Mouse (Mus musculus): ENCODE results near the gene Ppp1r3f. TPM values are rescaled to one million over a fixed set of nuclear protein-coding genes. Genes with fewer than 3 reads are reported as not detected.

Ppp1r3f gene
- 1.8 and 2.1 TPM in 2 replicates for polyA plus RNA-seq (2014; fragmentation: Nextera tagmentation; extraction: Ambion mirVana)

DNA sequence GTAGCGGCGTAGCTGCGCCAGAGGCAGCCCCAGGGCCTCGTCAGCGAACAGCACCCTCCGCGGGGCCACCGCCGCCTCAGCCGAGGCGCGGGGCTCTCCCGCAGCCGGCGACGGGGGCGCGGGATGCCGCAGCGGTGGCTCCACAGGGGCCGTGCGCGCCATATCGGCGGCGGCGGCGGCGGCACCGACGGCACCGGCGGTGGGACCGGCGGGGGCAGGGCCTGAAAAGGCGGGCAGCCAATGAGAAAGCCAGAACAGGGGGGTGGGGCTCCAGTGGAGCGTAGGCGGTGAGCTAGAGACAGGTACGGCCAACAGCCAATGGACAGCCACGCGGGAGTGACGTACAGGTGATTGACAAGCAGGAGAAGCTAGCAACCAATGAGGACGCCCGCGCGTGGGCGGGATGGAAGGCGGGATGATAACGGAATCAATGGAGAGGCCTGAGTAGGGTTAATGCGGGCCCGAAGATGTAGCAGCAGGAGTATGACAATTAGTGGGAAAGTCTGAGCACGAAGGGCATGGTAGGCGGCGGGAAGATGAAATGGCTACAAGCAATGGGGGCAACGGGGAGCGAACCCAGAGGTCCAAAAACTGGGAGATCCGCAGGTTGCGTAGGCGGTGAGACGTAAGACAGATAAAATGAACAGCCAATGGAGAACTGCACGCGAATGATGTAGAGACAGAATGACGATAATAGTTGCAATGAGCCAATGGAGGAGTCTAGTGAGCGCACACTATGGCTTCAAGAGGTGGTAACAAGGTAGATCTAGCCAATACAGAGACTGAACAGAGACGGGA is at the start of gene Ppp1r3f:
Gene Ppp1r3f (minus strand): TSS at position 197 of the 798 bp plus-strand sequence.
- peak; percentile 98 for ATAC-seq (ENCODE audit: low read depth)
- Histone ChIP-seq H3K36me3 (ENCODE audit: control insufficient read depth, insufficient read depth, low read length) (no peaks in the 10 kb centered on the region), H3K27me3 (replicated peaks; ENCODE audit: control insufficient read depth, insufficient read depth, low read length) (no peaks in the 10 kb centered on the region), H3K4me2 (ENCODE audit: low read depth, low read length) (peak within 1 kb of the TSS; percentile 65), H3K9me3 (ENCODE audit: control insufficient read depth, low read length) (no peaks in the 10 kb centered on the region), H3K27ac (replicated peaks; ENCODE audit: low read depth, low read length) (peak within 1 kb of the TSS; percentile 77), H3K9ac (ENCODE audit: low read depth, low read length) (peak within 1 kb of the TSS; percentile 78), H3K4me1 (ENCODE audit: control insufficient read depth, insufficient read depth, low read length) (peaks cover 5% of the 10 kb centered on the region; the same call in 1 of the 2 replicates), H3K4me3 (ENCODE audit: low read depth, low read length) (peak within 1 kb of the TSS; percentile 57)
- 26% methylated on average over 42 of the region's 65 CpGs for WGBS
- DNase-seq (ENCODE audit: low spot score): peak; percentile 98

DNA sequence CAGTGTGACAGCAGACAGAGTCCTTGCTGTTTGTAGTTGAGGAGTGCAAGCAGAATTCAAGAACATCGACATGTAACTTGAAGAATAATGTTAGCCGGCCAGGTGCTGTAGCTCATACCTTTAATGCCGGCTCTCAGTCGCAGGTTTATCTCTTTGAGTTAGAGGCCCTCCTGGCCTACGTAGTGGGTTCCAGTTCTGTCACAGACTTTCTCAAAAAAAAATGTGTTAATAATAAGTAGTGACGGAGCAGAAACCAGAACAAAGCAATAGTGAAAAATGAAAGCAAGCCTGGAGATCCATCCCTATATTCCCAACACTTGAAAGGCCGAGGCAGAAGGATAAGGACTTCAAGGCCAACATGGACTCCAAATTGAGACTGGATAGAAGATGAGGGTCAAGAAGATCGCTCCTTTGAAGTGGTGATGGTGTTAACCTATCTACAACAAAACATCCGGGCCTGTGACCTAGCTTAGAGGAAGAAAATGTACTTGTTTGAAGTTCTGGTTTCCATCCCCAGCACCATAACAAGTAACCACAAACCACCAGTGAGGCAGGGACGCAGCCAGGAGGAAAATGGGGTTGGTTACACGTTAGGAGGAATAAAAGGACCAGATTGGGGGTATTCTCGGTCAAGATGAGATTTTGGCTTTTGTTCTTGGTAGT is 43.9 kb upstream of the Ppp1r3f start:
- no peak overlapping the region for H3K27ac ChIP-seq (replicated peaks; ENCODE audit: low read depth, low read length)
- H3K4me3 ChIP-seq (ENCODE audit: low read depth, low read length): no peak overlapping the region
- no peaks in the 10 kb centered on the region for H3K4me1 ChIP-seq (ENCODE audit: control insufficient read depth, insufficient read depth, low read length)
- H3K27me3 ChIP-seq (replicated peaks; ENCODE audit: control insufficient read depth, insufficient read depth, low read length): no peaks in the 10 kb centered on the region
- H3K9ac ChIP-seq (ENCODE audit: low read depth, low read length): no peak overlapping the region
- no peak for ATAC-seq (ENCODE audit: low read depth)
- no peaks in the 10 kb centered on the region for H3K9me3 ChIP-seq (ENCODE audit: control insufficient read depth, low read length)
- H3K36me3 ChIP-seq (ENCODE audit: control insufficient read depth, insufficient read depth, low read length): no peaks in the 10 kb centered on the region
- DNase-seq (ENCODE audit: low spot score): no peak
- no peak overlapping the region for H3K4me2 ChIP-seq (ENCODE audit: low read depth, low read length)
- 75% methylated on average over 12 of the region's 12 CpGs for WGBS

GRCm38 (mm10) chrX:7610536-7611258 is 36.6 kb upstream of the Ppp1r3f start:
- peak overlapping the region; percentile 49 for H3K9ac ChIP-seq (ENCODE audit: low read depth, low read length)
- WGBS: 35% methylated on average over 20 of the region's 26 CpGs
- no peaks in the 10 kb centered on the region for H3K36me3 ChIP-seq (ENCODE audit: control insufficient read depth, insufficient read depth, low read length)
- DNase-seq (ENCODE audit: low spot score) (no peak), ATAC-seq (ENCODE audit: low read depth) (0 out of 2 replicates have a peak, but pooled peaks have one; percentile 26)
- peak overlapping the region; percentile 39 for H3K4me3 ChIP-seq (ENCODE audit: low read depth, low read length)
- H3K27me3 ChIP-seq (replicated peaks; ENCODE audit: control insufficient read depth, insufficient read depth, low read length): no peaks in the 10 kb centered on the region
- H3K27ac ChIP-seq (replicated peaks; ENCODE audit: low read depth, low read length): no peak overlapping the region
- peak overlapping the region; percentile 69 for H3K4me2 ChIP-seq (ENCODE audit: low read depth, low read length)
- no peaks in the 10 kb centered on the region for H3K9me3 ChIP-seq (ENCODE audit: control insufficient read depth, low read length)
- H3K4me1 ChIP-seq (ENCODE audit: control insufficient read depth, insufficient read depth, low read length): no peaks in the 10 kb centered on the region

- 28% methylated on average over 21 of the region's 21 CpGs for WGBS
- H3K4me2 ChIP-seq (ENCODE audit: low read depth, low read length): peak overlapping the region; percentile 69
- no peaks in the 10 kb centered on the region for H3K27me3 ChIP-seq (replicated peaks; ENCODE audit: control insufficient read depth, insufficient read depth, low read length)
- DNase-seq (ENCODE audit: low spot score) (no peak), ATAC-seq (ENCODE audit: low read depth) (no peak)
- no peak overlapping the region for H3K9ac ChIP-seq (ENCODE audit: low read depth, low read length)
- H3K4me3 ChIP-seq (ENCODE audit: low read depth, low read length): peak overlapping the region; percentile 39
- no peak overlapping the region for H3K27ac ChIP-seq (replicated peaks; ENCODE audit: low read depth, low read length)
- no peaks in the 10 kb centered on the region for H3K36me3 ChIP-seq (ENCODE audit: control insufficient read depth, insufficient read depth, low read length)
- H3K9me3 ChIP-seq (ENCODE audit: control insufficient read depth, low read length): no peaks in the 10 kb centered on the region
- no peaks in the 10 kb centered on the region for H3K4me1 ChIP-seq (ENCODE audit: control insufficient read depth, insufficient read depth, low read length)
These were observed 36.0 kb upstream of the Ppp1r3f start for GRCm38 (mm10) chrX:7610035-7610434.

DNA sequence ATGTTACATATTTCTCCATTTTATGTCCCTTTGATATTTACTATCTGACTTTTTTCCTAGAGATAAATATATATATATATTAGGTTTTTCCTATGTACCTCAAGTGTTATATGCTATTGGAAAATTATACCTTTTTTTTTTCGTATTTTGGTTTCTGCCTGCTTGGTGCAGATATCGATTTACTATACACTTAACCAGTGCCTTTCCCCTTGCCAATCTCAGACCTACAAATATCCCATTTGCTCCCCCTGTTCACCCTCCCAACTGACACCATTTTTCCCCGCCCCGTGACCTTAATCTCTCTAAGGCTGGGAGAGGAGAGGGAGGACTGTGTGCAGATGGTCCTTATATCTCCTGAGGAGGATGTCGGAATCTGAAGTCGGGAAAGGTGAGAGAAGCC is 32.7 kb upstream of the Ppp1r3f start, which contains the start of gene Cacna1f:
Gene Cacna1f (plus strand): TSS at position 301 of the 400 bp plus-strand sequence.
- no peaks in the 10 kb centered on the region for H3K27me3 ChIP-seq (replicated peaks; ENCODE audit: control insufficient read depth, insufficient read depth, low read length)
- H3K4me2 ChIP-seq (ENCODE audit: low read depth, low read length): no peak within 1 kb of the TSS
- DNase-seq (ENCODE audit: low spot score) (no peak), ATAC-seq (ENCODE audit: low read depth) (no peak)
- no peaks in the 10 kb centered on the region for H3K36me3 ChIP-seq (ENCODE audit: control insufficient read depth, insufficient read depth, low read length)
- no peak within 1 kb of the TSS for H3K9ac ChIP-seq (ENCODE audit: low read depth, low read length)
- 79% methylated on average over 6 of the region's 6 CpGs for WGBS
- H3K4me1 ChIP-seq (ENCODE audit: control insufficient read depth, insufficient read depth, low read length): no peaks in the 10 kb centered on the region
- H3K4me3 ChIP-seq (ENCODE audit: low read depth, low read length): no peak within 1 kb of the TSS
- no peaks in the 10 kb centered on the region for H3K9me3 ChIP-seq (ENCODE audit: control insufficient read depth, low read length)
- no peak within 1 kb of the TSS for H3K27ac ChIP-seq (replicated peaks; ENCODE audit: low read depth, low read length)

DNA sequence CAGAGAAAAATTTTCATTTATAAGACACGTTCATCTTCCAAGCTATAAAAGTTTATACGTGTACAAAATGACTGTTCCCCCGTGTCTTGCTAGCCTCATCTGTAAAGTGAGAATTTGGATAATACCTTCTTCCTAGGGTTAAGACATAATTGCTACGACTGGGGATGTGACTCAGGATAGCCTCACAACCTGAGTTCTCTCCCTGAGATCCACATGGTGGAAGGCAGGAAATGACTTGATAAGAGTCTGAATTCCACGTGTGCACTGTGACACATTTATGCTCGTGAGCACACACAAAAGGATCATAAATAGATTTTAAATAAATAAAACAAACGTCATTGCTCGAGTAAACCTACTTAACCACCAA is 31.5 kb upstream of the Ppp1r3f start:
- Histone ChIP-seq H3K4me2 (ENCODE audit: low read depth, low read length) (no peak overlapping the region), H3K27ac (replicated peaks; ENCODE audit: low read depth, low read length) (no peak overlapping the region), H3K36me3 (ENCODE audit: control insufficient read depth, insufficient read depth, low read length) (no peaks in the 10 kb centered on the region), H3K4me1 (ENCODE audit: control insufficient read depth, insufficient read depth, low read length) (no peaks in the 10 kb centered on the region), H3K4me3 (ENCODE audit: low read depth, low read length) (no peak overlapping the region), H3K27me3 (replicated peaks; ENCODE audit: control insufficient read depth, insufficient read depth, low read length) (no peaks in the 10 kb centered on the region), H3K9ac (ENCODE audit: low read depth, low read length) (no peak overlapping the region), H3K9me3 (ENCODE audit: control insufficient read depth, low read length) (no peaks in the 10 kb centered on the region)
- ATAC-seq (ENCODE audit: low read depth) (no peak), DNase-seq (ENCODE audit: low spot score) (no peak)
- 41% methylated on average over 8 of the region's 8 CpGs for WGBS

DNA sequence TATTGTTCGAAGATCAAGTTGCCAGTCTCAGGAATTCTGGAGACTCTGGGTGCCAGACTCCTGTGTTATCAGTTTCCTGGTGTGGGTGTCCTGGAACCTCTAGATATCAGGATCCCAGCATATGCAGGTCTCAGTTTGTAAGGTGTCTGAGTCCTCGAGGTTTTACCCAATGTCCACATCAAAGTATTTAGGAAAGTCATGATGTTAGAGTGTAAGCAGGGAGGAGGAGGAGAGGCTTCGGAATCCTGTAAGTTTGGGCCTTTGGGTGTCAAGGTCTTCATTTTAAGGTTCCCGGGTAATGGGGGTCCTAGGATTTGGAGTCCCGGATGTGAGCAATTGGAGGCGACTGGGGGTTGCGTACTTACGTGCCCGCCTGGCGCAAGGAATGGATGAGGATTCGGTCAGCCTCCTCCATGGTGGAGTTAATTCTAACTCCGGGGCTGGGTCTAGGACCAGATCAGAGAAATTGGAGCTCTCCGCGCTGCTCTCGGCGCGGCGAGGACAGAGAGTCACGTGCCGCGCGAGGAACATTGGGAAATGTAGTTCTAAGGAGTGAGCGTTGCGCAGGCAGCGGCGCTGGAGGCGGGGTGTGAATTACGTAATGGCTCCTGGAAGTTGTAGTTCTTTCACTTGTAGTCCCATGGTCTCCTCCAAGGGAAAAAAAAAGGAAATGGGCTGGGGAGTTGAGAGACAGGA is 30.9 kb upstream of the Ppp1r3f start, which contains the start of gene Ccdc22:
Gene Ccdc22 (minus strand): TSS at position 639 of the 696 bp plus-strand sequence.
- ATAC-seq (ENCODE audit: low read depth) (peak; percentile 97), DNase-seq (ENCODE audit: low spot score) (peak; percentile 94)
- peak within 1 kb of the TSS; percentile 66 for H3K9ac ChIP-seq (ENCODE audit: low read depth, low read length)
- H3K4me2 ChIP-seq (ENCODE audit: low read depth, low read length): peak within 1 kb of the TSS; percentile 56
- H3K27ac ChIP-seq (replicated peaks; ENCODE audit: low read depth, low read length): no peak within 1 kb of the TSS
- no peaks in the 10 kb centered on the region for H3K27me3 ChIP-seq (replicated peaks; ENCODE audit: control insufficient read depth, insufficient read depth, low read length)
- H3K4me1 ChIP-seq (ENCODE audit: control insufficient read depth, insufficient read depth, low read length): no peaks in the 10 kb centered on the region
- no peaks in the 10 kb centered on the region for H3K9me3 ChIP-seq (ENCODE audit: control insufficient read depth, low read length)
- 26% methylated on average over 27 of the region's 28 CpGs for whole genome bisulfite sequencing
- no peaks in the 10 kb centered on the region for H3K36me3 ChIP-seq (ENCODE audit: control insufficient read depth, insufficient read depth, low read length)
- H3K4me3 ChIP-seq (ENCODE audit: low read depth, low read length): peak within 1 kb of the TSS; percentile 48

DNA sequence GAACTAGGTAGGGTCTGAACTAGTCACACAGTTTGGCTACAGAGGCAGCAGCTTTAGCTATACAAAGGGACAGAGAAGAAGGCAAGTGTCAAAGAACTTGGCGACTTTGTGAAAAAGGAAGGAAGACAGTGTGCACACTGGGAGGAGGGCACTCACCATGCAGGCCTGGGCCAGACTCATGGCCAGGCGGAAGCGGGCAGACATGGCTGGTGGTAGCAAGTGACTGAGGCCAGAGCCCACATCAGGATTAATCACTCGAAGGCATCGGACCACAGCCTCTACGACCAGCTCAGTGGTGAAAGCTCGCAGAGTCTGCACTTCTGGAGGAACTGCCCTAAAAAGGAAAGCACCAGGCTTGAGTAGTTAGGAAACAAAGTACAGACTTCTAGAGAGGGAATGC is 29.9 kb upstream of the Ppp1r3f start:
- peak overlapping the region; percentile 56; the same call in 1 of the 2 replicates for H3K4me2 ChIP-seq (ENCODE audit: low read depth, low read length)
- DNase-seq (ENCODE audit: low spot score): no peak
- H3K27me3 ChIP-seq (replicated peaks; ENCODE audit: control insufficient read depth, insufficient read depth, low read length): no peaks in the 10 kb centered on the region
- no peak overlapping the region for H3K4me3 ChIP-seq (ENCODE audit: low read depth, low read length)
- no peaks in the 10 kb centered on the region for H3K4me1 ChIP-seq (ENCODE audit: control insufficient read depth, insufficient read depth, low read length)
- H3K36me3 ChIP-seq (ENCODE audit: control insufficient read depth, insufficient read depth, low read length): no peaks in the 10 kb centered on the region
- 89% methylated on average over 7 of the region's 7 CpGs for WGBS
- no peak for ATAC-seq (ENCODE audit: low read depth)
- no peaks in the 10 kb centered on the region for H3K9me3 ChIP-seq (ENCODE audit: control insufficient read depth, low read length)
- H3K9ac ChIP-seq (ENCODE audit: low read depth, low read length): no peak overlapping the region
- no peak overlapping the region for H3K27ac ChIP-seq (replicated peaks; ENCODE audit: low read depth, low read length)

Data from embryonic facial prominence, embryonic 14.5 days (tissue).